Mouse (Mus musculus): ENCODE measurements around the gene Grik5.

DNA sequence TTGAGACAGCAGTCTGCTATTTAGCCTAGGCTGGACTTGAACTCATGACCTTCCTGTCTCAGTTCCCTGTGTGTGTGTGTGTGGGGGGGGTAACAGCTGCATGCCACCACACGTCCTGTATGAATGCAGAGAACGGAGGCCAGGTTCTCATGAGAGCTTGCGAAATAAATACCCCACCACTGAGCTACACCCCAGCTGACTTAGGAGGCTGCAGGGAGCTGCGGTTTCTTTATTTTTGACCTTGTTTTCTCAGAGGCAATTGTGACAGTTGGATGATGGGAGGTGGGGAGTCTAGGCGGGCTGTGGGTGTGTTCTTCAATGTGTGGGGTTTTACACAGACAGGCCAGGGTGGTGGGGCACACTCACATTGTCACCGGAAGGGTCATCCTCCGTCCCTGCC, 71.9 kb downstream of the Grik5 start:
- no peak for TF ChIP-seq POLR2A (IDR thresholded peaks at IDR 0.05; ENCODE audit: insufficient read depth, low read length)
- TF ChIP-seq CTCF (IDR thresholded peaks at IDR 0.05; ENCODE audit: low read depth, low read length): no peak
- no peak for TF ChIP-seq EP300 (IDR thresholded peaks at IDR 0.05; ENCODE audit: insufficient read depth, low read depth, low read length)
